Mouse (Mus musculus): ENCODE data around the gene Hmgcs2. TPM values are rescaled to one million over a fixed set of nuclear protein-coding genes. Genes with fewer than 3 reads are reported as not detected.

Gene Hmgcs2
- 4.3 and 4.9 TPM in 2 replicates for polyA plus RNA-seq (2021; fragmentation: Nextera tagmentation)
- long read RNA-seq, experiment 1, transcript Hmgcs2-201 (10 exons, 3,290 nt) = major isoform, 12 of 14 reads
- long read RNA-seq, experiment 1, partial matches to known transcripts = 2 of 14 reads
- long read RNA-seq, experiment 1, other reads (novel, unspliced or antisense) = 0 of 14 reads
- long read RNA-seq, experiment 2, transcript Hmgcs2-201 (10 exons, 3,290 nt) = major isoform, 11 of 13 reads
- long read RNA-seq, experiment 2, partial matches to known transcripts = 1 of 13 reads
- long read RNA-seq, experiment 2, other reads (novel, unspliced or antisense) = 1 of 13 reads

DNA sequence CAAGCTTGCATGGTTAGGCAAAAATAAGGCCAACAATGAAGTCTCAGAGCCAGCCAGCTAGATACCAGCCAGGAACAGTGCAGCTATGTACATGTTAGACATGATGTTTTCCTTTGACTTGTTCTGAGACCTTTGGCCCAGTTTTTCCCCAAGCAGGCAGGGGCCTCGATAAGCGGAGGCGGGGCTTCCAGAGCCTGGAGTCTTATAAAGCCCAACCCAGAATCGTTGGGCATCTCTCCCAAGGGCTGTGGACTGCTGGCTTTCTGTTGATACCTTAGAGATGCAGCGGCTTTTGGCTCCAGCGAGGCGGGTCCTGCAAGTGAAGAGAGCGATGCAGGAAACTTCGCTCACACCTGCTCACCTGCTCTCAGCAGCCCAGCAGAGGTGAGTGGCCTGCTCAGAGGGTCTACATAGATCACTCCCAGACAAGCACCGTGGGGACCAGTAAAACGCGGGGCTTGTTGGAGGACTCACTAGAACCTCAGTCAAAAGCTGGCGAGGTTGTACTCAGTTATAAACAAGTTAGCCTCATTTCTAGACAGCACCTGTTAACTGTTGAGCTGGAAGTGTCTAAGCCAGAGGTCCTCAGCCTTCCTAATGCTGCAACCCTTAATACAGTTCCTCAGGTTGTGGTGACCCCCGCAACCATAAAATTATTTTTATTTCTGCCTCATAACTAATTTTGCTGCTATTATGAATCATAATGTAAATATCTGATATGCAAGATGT is at the start of gene Hmgcs2:
Hmgcs2 (plus strand) TSS at position 232 of the 729 bp plus-strand sequence.

GRCm38 (mm10) chr3:98339706-98340109 is 59.5 kb downstream of the Hmgcs2 start, which contains the start of gene Phgdh:
TSS of gene Phgdh (minus strand) at chr3:98339990.

Other genes starting within 250 kb of the Hmgcs2 start
- gene Adam30, start 119.8 kb upstream of the Hmgcs2 start, polyA plus RNA-seq (2021; fragmentation: Nextera tagmentation) = not detected in 2 replicates
- not detected in 2 replicates for gene Reg4, start 58.3 kb upstream of the Hmgcs2 start, polyA plus RNA-seq (2021; fragmentation: Nextera tagmentation)
- gene Phgdh, start 59.6 kb downstream of the Hmgcs2 start, polyA plus RNA-seq (2021; fragmentation: Nextera tagmentation) = 124 and 132 TPM in 2 replicates
- 9.8 and 10.7 TPM in 2 replicates for gene Zfp697, start 102.0 kb downstream of the Hmgcs2 start, polyA plus RNA-seq (2021; fragmentation: Nextera tagmentation)
- not detected in 2 replicates for gene Gm4450, start 176.7 kb downstream of the Hmgcs2 start, polyA plus RNA-seq (2021; fragmentation: Nextera tagmentation)
- gene Hsd3b4, start 230.1 kb downstream of the Hmgcs2 start, polyA plus RNA-seq (2021; fragmentation: Nextera tagmentation) = not detected in 2 replicates

Measured in left cerebral cortex, adult 6 months (tissue).